Mouse (Mus musculus): ENCODE results near the gene Primpol.
"Not testable (repeated sequence)": the region's sequence is repeated elsewhere in the genome, so short reads cannot be mapped to it uniquely, and the experiment has no call there.

Primpol gene

GRCm38 (mm10) chr8:46600959-46601707, 15.9 kb downstream of the Primpol start:
- no peak for DNase-seq

DNA sequence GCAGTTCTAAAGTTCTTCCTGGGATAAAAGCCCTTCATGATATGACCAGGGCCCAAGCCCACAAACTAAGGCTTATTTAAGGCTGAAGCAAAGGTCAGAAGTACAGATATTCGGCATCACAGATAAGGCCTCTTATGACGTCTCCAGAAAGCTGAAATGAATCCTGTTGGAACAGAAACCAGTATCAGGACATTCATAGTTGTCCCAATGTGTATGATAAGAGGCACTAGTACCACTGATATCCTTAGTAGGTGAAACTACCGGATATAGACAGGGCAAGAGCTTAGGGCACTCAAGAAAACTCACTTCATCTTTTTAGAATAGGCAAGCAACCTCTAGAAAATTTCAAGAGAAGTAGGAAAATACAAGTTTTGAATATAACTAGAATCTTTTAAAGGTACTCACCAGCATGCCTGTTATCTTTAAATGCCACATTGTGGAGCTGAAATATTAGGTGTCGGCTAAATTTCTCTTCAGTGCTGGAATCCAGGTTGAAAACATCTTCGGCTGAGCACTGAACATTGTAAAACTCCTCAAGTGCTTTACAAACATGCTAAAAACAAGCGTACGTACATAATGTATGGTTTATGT, 17.6 kb downstream of the Primpol start:
- no peak for DNase-seq

- no peak for DNase-seq
Observed at GRCm38 (mm10) chr8:46598753-46599152, 18.3 kb downstream of the Primpol start.

- DNase-seq = no peak
Observed at GRCm38 (mm10) chr8:46598114-46598513, 18.9 kb downstream of the Primpol start.

DNA sequence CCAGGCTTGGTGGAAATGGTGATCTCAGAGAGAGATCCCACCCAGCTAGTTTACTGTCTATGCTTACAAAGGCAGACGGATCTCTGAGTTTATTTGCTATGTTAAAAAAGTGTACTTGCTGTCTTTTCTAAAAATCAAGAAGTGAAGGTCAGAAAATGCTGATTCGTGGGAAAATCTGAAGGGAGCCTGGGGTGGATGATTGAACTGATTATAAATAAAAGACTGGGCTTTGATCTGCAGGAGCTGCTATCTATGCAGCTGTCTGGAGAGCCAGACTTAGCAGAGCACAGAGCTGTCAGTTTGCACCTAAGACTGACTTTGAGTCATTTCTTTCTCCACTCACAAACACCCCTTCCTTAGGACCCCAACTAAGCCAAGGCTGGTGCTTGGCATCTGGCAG, 19.6 kb downstream of the Primpol start:
- DNase-seq = no peak

DNA sequence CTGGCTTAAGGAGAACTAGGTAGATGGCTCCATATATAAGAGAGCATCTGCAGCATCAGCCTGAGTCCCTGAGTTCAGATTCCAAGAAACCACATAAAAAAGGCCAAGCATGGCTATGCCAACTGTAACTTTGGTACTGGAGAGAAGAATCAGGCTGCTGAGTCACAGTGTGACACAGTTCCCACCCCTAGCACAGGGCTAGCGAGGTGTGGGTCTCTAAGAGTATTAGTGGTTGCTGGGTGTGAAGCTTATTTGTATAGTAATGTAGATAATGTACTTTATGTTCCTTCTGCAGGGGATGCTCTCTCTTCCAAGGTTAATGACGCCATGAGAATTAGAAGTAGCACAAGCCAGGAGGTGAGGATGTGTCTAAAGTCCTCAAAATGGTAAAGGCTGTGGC, 20.5 kb downstream of the Primpol start:
- no peak for DNase-seq

GRCm38 (mm10) chr8:46595593-46595992, 21.4 kb downstream of the Primpol start:
- DNase-seq = no peak

DNA sequence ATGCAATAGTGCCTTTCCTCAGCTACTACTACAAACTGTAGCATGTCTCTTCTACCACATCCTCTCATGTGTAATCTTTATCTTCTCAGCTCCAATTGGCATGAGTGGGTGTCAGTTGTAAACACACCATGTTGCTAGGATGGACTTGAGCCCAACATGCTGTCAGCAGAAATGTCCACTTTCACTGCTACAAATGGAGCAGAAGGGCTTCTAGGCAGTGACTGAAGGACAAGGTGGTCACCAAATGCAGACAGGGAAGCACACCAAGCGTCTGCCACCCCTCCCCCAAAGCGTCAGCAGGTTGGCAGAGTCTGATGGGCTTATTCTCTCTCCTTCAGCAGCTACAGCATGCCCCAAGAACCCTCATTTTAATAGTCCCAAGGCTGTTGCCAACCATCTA, 23.2 kb downstream of the Primpol start:
- no peak for DNase-seq

- DNase-seq = no peak
Observed at GRCm38 (mm10) chr8:46593067-46593466, 23.9 kb downstream of the Primpol start.

DNA sequence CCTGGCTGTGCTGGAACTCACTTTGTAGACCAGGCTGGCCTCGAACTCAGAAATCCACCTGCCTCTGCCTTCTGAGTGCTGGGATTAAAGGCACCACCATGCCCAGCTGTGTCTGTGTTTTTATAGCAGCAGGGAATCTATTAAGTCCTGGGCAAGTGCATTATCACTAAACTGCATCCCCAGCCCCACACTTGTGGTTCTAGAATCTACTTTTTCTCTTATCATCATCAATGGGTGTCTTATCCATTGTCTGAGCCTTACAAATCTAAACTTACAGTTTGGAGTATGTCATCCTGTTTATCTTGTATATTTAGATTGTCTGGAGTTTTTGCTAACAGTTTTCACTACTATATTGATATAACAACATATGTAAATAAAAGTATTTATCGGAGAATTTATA, 28.3 kb downstream of the Primpol start:
- no peak for DNase-seq

GRCm38 (mm10) chr8:46587911-46588310, 29.1 kb downstream of the Primpol start:
- DNase-seq = no peak

GRCm38 (mm10) chr8:46585576-46585975, 31.4 kb downstream of the Primpol start:
- DNase-seq = no peak

DNA sequence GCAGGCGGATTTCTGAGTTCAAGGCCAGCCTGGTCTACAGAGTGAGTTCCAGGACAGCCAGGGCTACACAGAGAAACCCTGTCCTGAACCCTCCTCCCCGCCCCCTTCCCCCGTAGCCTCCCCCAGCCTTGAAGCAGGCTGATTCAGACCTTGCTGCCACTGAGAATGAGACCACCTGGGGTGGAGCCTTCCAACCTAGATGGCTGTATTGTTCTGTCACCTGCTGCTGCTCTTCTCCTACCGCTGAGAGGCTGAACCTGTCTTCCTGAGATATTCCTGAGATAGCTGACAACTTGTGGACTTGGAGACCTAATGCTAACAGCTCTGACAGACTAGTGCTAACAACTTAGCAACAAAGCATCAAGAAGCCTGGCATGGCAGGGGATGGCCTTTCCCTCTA, 32.7 kb downstream of the Primpol start:
- not testable (repeated sequence) for DNase-seq

DNA sequence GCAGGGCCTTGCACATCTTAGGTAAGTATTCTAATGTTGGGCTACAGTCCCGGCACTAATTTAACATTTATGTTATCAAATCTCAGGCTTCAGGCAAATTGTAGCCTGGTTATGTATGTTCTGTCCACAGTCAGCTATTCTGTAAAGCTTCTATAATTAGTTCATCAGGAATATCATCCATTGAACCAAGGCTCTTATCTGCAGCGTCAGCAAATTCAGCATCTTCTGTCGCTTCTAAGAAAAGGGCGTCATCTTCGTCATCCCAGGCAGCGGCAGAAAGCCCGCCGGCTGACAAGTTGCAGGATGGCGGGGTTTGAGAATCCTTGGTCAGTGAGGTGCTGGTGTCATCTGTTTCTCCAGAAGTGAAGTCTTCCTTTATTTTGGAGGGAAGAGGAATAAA, 38.2 kb downstream of the Primpol start:
- no peak for DNase-seq

DNA sequence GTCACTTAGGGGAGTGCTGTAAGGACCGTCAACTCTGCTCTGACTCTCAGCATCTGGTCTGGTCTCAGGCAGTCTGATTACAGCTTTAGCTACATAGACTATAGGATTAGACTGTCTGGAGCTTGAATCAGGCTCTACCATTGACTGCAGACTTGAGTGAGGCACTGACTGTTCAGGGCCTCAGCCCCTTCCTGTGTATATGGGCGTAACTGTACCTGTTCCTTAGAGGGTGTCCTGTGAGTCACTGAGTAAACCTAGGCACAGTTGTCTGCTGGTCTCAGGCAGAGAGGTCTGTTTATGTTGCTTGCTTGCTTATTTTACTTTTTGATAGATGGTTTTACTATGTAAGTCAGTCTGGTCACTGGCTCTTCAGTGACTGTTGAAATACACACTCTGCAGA, 43.0 kb downstream of the Primpol start:
- DNase-seq = no peak

DNA sequence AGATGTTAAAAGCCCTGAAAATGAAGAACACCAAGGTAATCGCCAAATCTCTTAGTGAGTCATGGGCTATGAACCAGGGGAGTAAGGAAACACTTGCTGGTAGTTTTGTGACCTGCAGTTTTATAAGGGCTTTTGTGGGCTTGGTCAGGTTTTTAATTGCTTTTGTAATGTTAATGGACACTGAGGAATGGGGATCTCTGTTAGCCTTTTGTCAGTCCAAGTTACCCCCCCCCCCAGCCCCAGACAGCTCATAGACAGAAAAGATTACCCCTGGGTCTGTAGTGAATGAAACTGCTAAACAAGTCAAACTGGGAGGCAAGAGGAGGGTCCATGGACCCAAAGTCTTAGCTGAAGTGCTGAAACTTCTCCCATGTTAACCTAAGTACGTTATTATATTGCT, 43.6 kb downstream of the Primpol start:
- no peak for DNase-seq

GRCm38 (mm10) chr8:46570673-46571072, 46.3 kb downstream of the Primpol start:
- DNase-seq = no peak

DNA sequence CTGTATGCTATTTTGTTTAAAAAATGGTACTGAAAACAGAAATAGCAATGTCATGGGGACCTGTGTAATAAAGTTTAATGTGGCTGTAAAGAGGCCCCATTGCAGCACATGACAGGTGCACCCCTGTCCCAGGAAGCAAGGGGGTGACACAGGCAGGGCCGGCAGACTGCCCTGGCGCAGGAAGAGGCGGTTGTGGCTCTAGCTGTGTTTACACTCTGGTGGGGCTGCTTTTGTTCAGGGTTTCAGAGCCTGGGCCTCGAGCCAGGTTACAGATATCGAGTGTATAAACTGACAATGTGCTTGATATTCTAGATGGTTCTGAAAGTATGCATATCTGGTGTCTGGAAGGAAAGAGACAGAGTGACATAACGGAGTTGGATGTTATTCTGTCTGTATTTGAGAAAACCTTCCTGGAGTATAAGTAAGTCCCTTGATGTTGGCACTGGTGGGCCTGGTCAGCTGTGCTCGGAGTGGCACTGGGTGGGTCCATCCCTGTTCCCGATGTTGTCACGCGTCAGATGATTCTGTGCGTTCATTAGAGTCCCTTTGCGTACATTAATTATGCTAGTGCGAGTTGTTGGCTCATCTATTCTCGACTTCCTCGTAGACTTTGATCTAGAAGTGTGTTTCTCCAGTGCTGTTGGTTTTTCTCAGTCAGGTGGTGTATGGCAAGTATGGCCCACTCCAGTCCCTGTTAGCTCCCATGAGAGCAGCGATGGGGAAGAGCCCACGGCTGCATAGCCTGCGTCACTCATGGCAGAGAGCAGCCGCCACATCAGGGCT, 47.2 kb downstream of the Primpol start:
- peak; percentile 23 for DNase-seq

- DNase-seq = no peak
Observed at GRCm38 (mm10) chr8:46568942-46569341, 48.1 kb downstream of the Primpol start.

- DNase-seq = no peak
Observed at GRCm38 (mm10) chr8:46567946-46568345, 49.1 kb downstream of the Primpol start.

DNA sequence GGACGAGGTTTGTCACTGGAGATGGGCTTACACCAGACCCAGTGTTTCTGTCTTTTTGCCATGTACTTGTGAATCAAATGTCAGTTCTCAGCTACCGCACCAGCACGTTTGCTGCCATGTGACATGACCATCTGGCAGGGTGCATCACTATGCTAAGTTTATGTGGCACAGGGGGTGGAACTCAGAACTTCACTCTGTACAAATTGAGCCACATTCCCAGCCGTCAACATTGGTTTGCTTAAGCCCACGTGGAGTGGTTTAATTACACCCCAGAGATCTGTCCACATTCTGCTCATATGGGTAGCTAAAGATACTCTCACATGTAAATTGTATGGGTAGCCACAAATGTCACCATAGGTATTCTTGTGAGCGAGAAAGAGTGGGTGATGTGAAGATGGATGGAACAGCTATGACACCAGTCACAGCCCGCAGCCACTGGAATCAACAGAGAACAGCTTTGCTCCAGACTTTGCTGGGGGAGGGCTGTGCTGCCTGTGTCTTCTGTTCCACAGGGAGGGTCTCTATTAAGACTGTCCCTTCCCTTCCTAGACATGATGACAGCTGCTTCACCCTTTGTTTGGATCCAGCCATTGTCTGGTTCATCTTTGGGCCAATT, 50.0 kb downstream of the Primpol start:
- no peak for DNase-seq

- no peak for DNase-seq
Observed at GRCm38 (mm10) chr8:46562333-46562732, 54.7 kb downstream of the Primpol start.

DNA sequence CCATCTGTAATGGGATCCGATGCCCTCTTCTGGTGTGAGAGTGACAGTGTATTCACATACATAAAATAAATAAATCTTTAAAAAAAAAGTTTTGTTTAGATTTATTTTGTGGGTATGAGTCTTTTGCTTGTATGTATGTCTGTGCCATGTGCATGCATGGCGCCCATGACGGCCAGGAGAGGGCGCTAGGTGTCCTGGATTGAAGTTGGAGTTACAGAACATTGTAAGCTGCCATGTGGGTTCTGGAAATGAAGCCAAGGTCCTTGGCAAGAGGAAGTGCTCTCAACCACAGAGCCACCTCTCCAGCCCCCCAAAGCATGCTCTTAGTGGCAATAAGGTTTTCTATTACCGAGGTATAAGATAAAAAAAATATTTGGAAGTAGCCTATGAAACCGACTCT, 57.6 kb downstream of the Primpol start:
- DNase-seq = peak; percentile 71

DNA sequence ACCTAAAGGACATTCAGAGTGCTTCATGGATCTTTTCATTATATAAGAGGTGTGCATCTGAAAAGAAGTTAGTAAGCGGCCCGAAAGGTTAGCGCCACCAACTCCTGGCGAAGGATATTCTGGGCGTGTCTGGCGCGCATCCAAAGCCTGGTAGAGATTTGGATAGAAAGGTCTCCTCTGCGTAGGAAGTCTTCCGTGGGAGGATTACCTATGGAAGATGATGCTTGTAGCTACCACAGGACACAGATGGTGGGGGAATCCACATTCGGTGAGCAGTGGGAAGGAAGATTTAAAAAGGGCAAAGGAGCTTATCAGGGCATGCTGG, 64.6 kb downstream of the Primpol start:
- DNase-seq = no peak

All from thymus, postnatal 4 days (tissue).